In genomic region chr7:98523813-98524361, GRCm38 (mm10) we compare ENCODE assay signal across 8 mouse cellular contexts. TPM values are rescaled to one million over a fixed set of nuclear protein-coding genes. Genes with fewer than 3 reads are reported as not detected.
DNase-seq lines count a peak whose midpoint lies in the region; ATAC-seq and TF ChIP-seq lines count a peak whose summit lies in the region.

No protein-coding gene starts in this region.

- no peak overlapping the region for H3K4me3 ChIP-seq in gastrocnemius, adult 2 months
- no peak overlapping the region for H3K4me3 ChIP-seq in embryonic facial prominence, embryonic 14.5 days (ENCODE audit: low read depth, low read length)
- H3K4me3 ChIP-seq in neural tube, embryonic 14.5 days (ENCODE audit: low read depth, low read length) = no peak overlapping the region

- peak overlapping the region; percentile 83 for H3K27ac ChIP-seq in gastrocnemius, adult 2 months
- peak overlapping the region; percentile 77 for H3K27ac ChIP-seq in embryonic facial prominence, embryonic 14.5 days (replicated peaks; ENCODE audit: low read depth, low read length)
- H3K27ac ChIP-seq in neural tube, embryonic 14.5 days (ENCODE audit: low read depth, low read length) = peak overlapping the region; percentile 50

- no peaks in the 10 kb centered on the region for H3K9me3 ChIP-seq in embryonic facial prominence, embryonic 14.5 days (ENCODE audit: control insufficient read depth, low read length)
- no peaks in the 10 kb centered on the region for H3K9me3 ChIP-seq in neural tube, embryonic 14.5 days (ENCODE audit: control insufficient read depth, low read length)

- intact Hi-C loops in gastrocnemius, adult 2 months (cut with DNase I) = no loop called here

- H3K36me3 ChIP-seq in embryonic facial prominence, embryonic 14.5 days (ENCODE audit: control insufficient read depth, insufficient read depth, low read length) = no peaks in the 10 kb centered on the region
- no peaks in the 10 kb centered on the region for H3K36me3 ChIP-seq in neural tube, embryonic 14.5 days (ENCODE audit: control insufficient read depth, insufficient read depth, low read length)

- peak; percentile 82 for ATAC-seq in embryonic facial prominence, embryonic 14.5 days (ENCODE audit: low read depth)
- peak; percentile 70 for ATAC-seq in neural tube, embryonic 14.5 days (ENCODE audit: low read depth)

- H3K9ac ChIP-seq in embryonic facial prominence, embryonic 14.5 days (ENCODE audit: low read depth, low read length) = no peak overlapping the region
- H3K9ac ChIP-seq in neural tube, embryonic 14.5 days (replicated peaks; ENCODE audit: low read depth, low read length) = no peak overlapping the region

- peak; percentile 55 for DNase-seq in gastrocnemius, adult 2 months
- no peak for DNase-seq in gastrocnemius, adult 18-20 months (ENCODE audit: low spot score)
- peak; percentile 57 for DNase-seq in CD4-positive helper T cell, adult 2 months (ENCODE audit: low read depth, low spot score)
- peak; percentile 94 for DNase-seq in embryonic facial prominence, embryonic 14.5 days (ENCODE audit: low spot score)
- peak; percentile 67 for DNase-seq in heart, postnatal 4 days
- DNase-seq in kidney, postnatal 4 days = peak; percentile 75 to 81
- no peak for DNase-seq in yolk sac, embryonic 10.5 days (ENCODE audit: low spot score)

- TF ChIP-seq CTCF in gastrocnemius, adult 2 months (IDR thresholded peaks at IDR 0.05) = no peak

- H3K4me1 ChIP-seq in embryonic facial prominence, embryonic 14.5 days (ENCODE audit: control insufficient read depth, insufficient read depth, low read length) = peaks cover 28% of the 10 kb centered on the region
- no peaks in the 10 kb centered on the region for H3K4me1 ChIP-seq in neural tube, embryonic 14.5 days (ENCODE audit: control insufficient read depth, insufficient read depth, low read length)

- 5% methylated on average over 7 of the region's 7 CpGs for WGBS in embryonic facial prominence, embryonic 14.5 days
- 6% methylated on average over 7 of the region's 7 CpGs for WGBS in neural tube, embryonic 14.5 days

- H3K4me2 ChIP-seq in embryonic facial prominence, embryonic 14.5 days (ENCODE audit: low read depth, low read length) = peak overlapping the region; percentile 24
- H3K4me2 ChIP-seq in neural tube, embryonic 14.5 days (ENCODE audit: low read depth, low read length) = no peak overlapping the region

- H3K27me3 ChIP-seq in embryonic facial prominence, embryonic 14.5 days (replicated peaks; ENCODE audit: control insufficient read depth, insufficient read depth, low read length) = no peaks in the 10 kb centered on the region
- H3K27me3 ChIP-seq in neural tube, embryonic 14.5 days (ENCODE audit: control insufficient read depth, insufficient read depth, low read length) = no peaks in the 10 kb centered on the region

RNA-seq across cellular contexts. Expression of gene Lrrc32, which starts 34.8 kb away (rescaled TPM):
- total RNA-seq in gastrocnemius, adult 2 months (2021) = 1 to 10 TPM; 3.7 to 4.6 TPM
- 1 to 10 TPM; 2.6 to 8.1 TPM for total RNA-seq in gastrocnemius, adult 18-20 months (2021)
- 9.7 and 10.6 TPM in 2 replicates for polyA plus RNA-seq in embryonic facial prominence, embryonic 14.5 days (2014; fragmentation: Nextera tagmentation; extraction: Ambion mirVana)
- 10 to 100 TPM; 17.3 to 18.6 TPM for total RNA-seq in heart, postnatal 4 days (2021)
- polyA plus RNA-seq in neural tube, embryonic 14.5 days (2014; fragmentation: Nextera tagmentation; extraction: Ambion mirVana) = 1.5 and 4.8 TPM in 2 replicates

Comparison
In these comparisons a context has a peak if more than half of its experiments do, and no peak if none do; other contexts are left out.
1. DNase-seq: peak in gastrocnemius, adult 2 months (single experiment), CD4-positive helper T cell, adult 2 months (single experiment), embryonic facial prominence, embryonic 14.5 days (single experiment), heart, postnatal 4 days (single experiment) and kidney, postnatal 4 days (2 of 2); none in gastrocnemius, adult 18-20 months (single experiment) and yolk sac, embryonic 10.5 days (single experiment).
2. Peak in every context shown above with its lines, with median percentiles within 50 percentile points of each other: H3K27ac ChIP-seq.